In the genomic region with DNA sequence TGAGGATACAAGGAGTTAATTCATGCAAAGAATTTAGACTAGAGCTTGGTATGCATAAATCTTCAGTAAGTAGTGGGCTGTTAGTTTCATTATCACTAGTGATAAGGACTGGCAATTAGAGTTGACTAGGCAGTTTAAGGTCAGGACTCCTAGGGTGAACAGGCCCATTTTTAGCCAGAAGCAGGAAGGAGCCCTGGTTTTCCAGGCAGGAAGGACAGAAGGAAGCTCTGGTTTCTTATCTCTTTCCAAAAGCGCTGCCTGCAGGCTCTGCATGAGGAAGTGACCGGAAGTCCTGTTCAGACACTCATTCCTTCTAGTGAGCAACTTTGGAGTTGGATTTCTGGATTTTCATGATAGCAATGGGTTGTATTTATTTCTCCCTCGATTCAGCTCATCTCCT, we compare ENCODE assay signal across 12 mouse cellular contexts. TPM values are rescaled to one million over a fixed set of nuclear protein-coding genes. Genes with fewer than 3 reads are reported as not detected.
DNase-seq lines count a peak whose midpoint lies in the region; ATAC-seq and TF ChIP-seq lines count a peak whose summit lies in the region.
"Had no signal": no experiment of that assay in that cellular context is flagged by ENCODE, and none has a peak within 500 bp of the region (broad histone marks: within the 10 kb centered on the region; RNA-seq: fewer than 3 reads in every experiment).

No protein-coding gene starts in this region.

- H3K4me3 ChIP-seq in lung, postnatal 0 days (ENCODE audit: low read depth, low read length), result no peak overlapping the region
- no peak overlapping the region for H3K4me3 ChIP-seq in midbrain, embryonic 16.5 days (ENCODE audit: low read depth, low read length)
- H3K4me3 ChIP-seq: hindbrain, embryonic 12.5 days; liver, embryonic 13.5 days had no signal

- no peak overlapping the region for H3K27ac ChIP-seq in lung, postnatal 0 days (ENCODE audit: low read length)
- no peak overlapping the region for H3K27ac ChIP-seq in midbrain, embryonic 16.5 days (ENCODE audit: low read length)
- H3K27ac ChIP-seq: hindbrain, embryonic 12.5 days; liver, embryonic 13.5 days had no signal

- no peaks in the 10 kb centered on the region for H3K27me3 ChIP-seq in lung, postnatal 0 days (replicated peaks; ENCODE audit: insufficient read depth, low read length)
- H3K27me3 ChIP-seq in midbrain, embryonic 16.5 days (ENCODE audit: control insufficient read depth, insufficient read depth, low read depth, low read length), result no peaks in the 10 kb centered on the region
- H3K27me3 ChIP-seq: hindbrain, embryonic 12.5 days; liver, embryonic 13.5 days had no signal

- intact Hi-C loops in left cerebral cortex, postnatal 25 days (cut with DNase I), result no loop called here

- no peak overlapping the region for H3K9ac ChIP-seq in lung, postnatal 0 days (replicated peaks; ENCODE audit: low read depth)
- H3K9ac ChIP-seq in midbrain, embryonic 16.5 days (ENCODE audit: low read depth, low read length), result no peak overlapping the region
- H3K9ac ChIP-seq: hindbrain, embryonic 12.5 days; liver, embryonic 13.5 days had no signal

- peak; percentile 14 for DNase-seq in embryo, embryonic 11 days
- DNase-seq in embryo, embryonic 10.5 days (ENCODE audit: low spot score), result no peak
- DNase-seq in heart, adult 9 months (ENCODE audit: low spot score in 2 of 2), result peak; percentile 46 to 57
- peak; percentile 47 for DNase-seq in kidney, adult 11 months
- DNase-seq in lung, postnatal 0 days (ENCODE audit: low spot score), result peak; percentile 32
- no peak for DNase-seq in left cerebral cortex, postnatal 25 days (ENCODE audit: low spot score in 2 of 2)
- no peak for DNase-seq in cerebellum, adult 8-10 months
- DNase-seq: B cell, adult 2 months; liver, embryonic 13.5 days had no signal

- peaks cover 4% of the 10 kb centered on the region; the same call in 1 of the 2 replicates for H3K4me1 ChIP-seq in lung, postnatal 0 days (ENCODE audit: insufficient read depth, low read depth, low read length)
- no peaks in the 10 kb centered on the region for H3K4me1 ChIP-seq in midbrain, embryonic 16.5 days (ENCODE audit: control insufficient read depth, insufficient read depth, low read length)
- H3K4me1 ChIP-seq: hindbrain, embryonic 12.5 days had no signal

- H3K9me3 ChIP-seq in lung, postnatal 0 days (ENCODE audit: low read length), result no peaks in the 10 kb centered on the region
- H3K9me3 ChIP-seq in midbrain, embryonic 16.5 days (replicated peaks; ENCODE audit: control insufficient read depth, low read length, poor library complexity, severe bottlenecking), result no peaks in the 10 kb centered on the region
- H3K9me3 ChIP-seq: hindbrain, embryonic 12.5 days; liver, embryonic 13.5 days had no signal

- 0 out of 2 replicates have a peak, but pooled peaks have one; percentile 17 for ATAC-seq in lung, postnatal 0 days
- ATAC-seq in midbrain, embryonic 16.5 days, result no peak
- ATAC-seq: Patski had no signal

- 33% methylated on average over 3 of the region's 3 CpGs for WGBS in lung, postnatal 0 days
- WGBS in midbrain, embryonic 16.5 days, result 87% methylated on average over 3 of the region's 3 CpGs

- H3K36me3 ChIP-seq in lung, postnatal 0 days (ENCODE audit: insufficient read depth, low read length), result no peaks in the 10 kb centered on the region
- H3K36me3 ChIP-seq in midbrain, embryonic 16.5 days (ENCODE audit: control insufficient read depth, insufficient read depth, low read length), result no peaks in the 10 kb centered on the region
- H3K36me3 ChIP-seq: hindbrain, embryonic 12.5 days; liver, embryonic 13.5 days had no signal

- no peak for TF ChIP-seq CTCF in lung, postnatal 0 days (IDR thresholded peaks at IDR 0.05)

- 0 out of 2 replicates have a peak overlapping the region, but pooled peaks have one; percentile 22 for H3K4me2 ChIP-seq in lung, postnatal 0 days (replicated peaks; ENCODE audit: low read depth, low read length)
- H3K4me2 ChIP-seq in midbrain, embryonic 16.5 days (ENCODE audit: low read length), result no peak overlapping the region
- H3K4me2 ChIP-seq: hindbrain, embryonic 12.5 days; liver, embryonic 13.5 days had no signal

- TF ChIP-seq EP300 in lung, postnatal 0 days (IDR thresholded peaks at IDR 0.05), result no peak

RNA-seq across cellular contexts. Expression of a gene that starts 30.2 kb away (rescaled TPM):
- polyA plus RNA-seq in lung, postnatal 0 days (2015; fragmentation: Nextera tagmentation; extraction: Ambion mirVana), result 12.4 and 12.7 TPM in 2 replicates
- total RNA-seq in left cerebral cortex, postnatal 25 days (2021), result 10 to 100 TPM; 30.2 to 31.4 TPM
- polyA plus RNA-seq in midbrain, embryonic 16.5 days (2015; fragmentation: Nextera tagmentation; extraction: Ambion mirVana), result 10.9 and 12.0 TPM in 2 replicates

RNA-seq across cellular contexts. Expression of a gene that starts 52.2 kb away (rescaled TPM):
- polyA plus RNA-seq in lung, postnatal 0 days (2015; fragmentation: Nextera tagmentation; extraction: Ambion mirVana), result 41.8 and 57.7 TPM in 2 replicates
- total RNA-seq in left cerebral cortex, postnatal 25 days (2021), result 10 to 100 TPM; 18.6 to 22.0 TPM
- polyA plus RNA-seq in midbrain, embryonic 16.5 days (2015; fragmentation: Nextera tagmentation; extraction: Ambion mirVana), result 41.4 and 51.6 TPM in 2 replicates

Comparison
In these comparisons a context has a peak if more than half of its experiments do, and no peak if none do; other contexts are left out.
1. DNase-seq: peak in embryo, embryonic 11 days (single experiment), heart, adult 9 months (2 of 2), kidney, adult 11 months (single experiment) and lung, postnatal 0 days (single experiment); none in embryo, embryonic 10.5 days (single experiment), left cerebral cortex, postnatal 25 days (0 of 2) and cerebellum, adult 8-10 months (single experiment).